Mouse (Mus musculus) ES-Bruce4 (cell line): ENCODE data around the gene Tmem163.

Experiments
- CTCF ChIP-seq: IDR thresholded peaks from one replicate; pipeline ENCODE4 v1.8.1; 2011; ENCODE audit warnings: low read depth, low read length
- EP300 ChIP-seq: IDR thresholded peaks from 2 replicates; pipeline ENCODE4 v1.6.1; 2011; ENCODE audit warnings: low read depth, low read length; ENCODE audit not compliant: insufficient read depth
- POLR2A ChIP-seq: IDR thresholded peaks from one replicate; pipeline ENCODE4 v1.8.1; 2011; ENCODE audit warnings: low read length; ENCODE audit not compliant: insufficient read depth

GRCm38 (mm10) chr1:127484188-127484587 lies 195.2 kb downstream of the Tmem163 start:
- peak; percentile 41 for TF ChIP-seq CTCF
- no peak for TF ChIP-seq POLR2A
- TF ChIP-seq EP300, result no peak
